Mouse (Mus musculus) erythroblast, embryonic 14.5 days (primary cell): ENCODE data around the gene Tcam1.

ENCODE experiments used
- GATA1 ChIP-seq: IDR thresholded peaks from 2 replicates; pipeline ENCODE4 v1.6.1; 2012; ENCODE audit warnings: low read length, inconsistent platforms, mixed read lengths
- TAL1 ChIP-seq: IDR thresholded peaks from 3 replicates; pipeline ENCODE4 v1.6.1; 2012; ENCODE audit warnings: low read length, inconsistent platforms, mixed read lengths

GRCm38 (mm10) chr11:106286206-106286605 is 9.7 kb downstream of the Tcam1 start:
- TF ChIP-seq TAL1 (no peak), GATA1 (no peak)
